Mouse (Mus musculus) olfactory bulb, adult 2 months (tissue): ENCODE results near the gene Fam172a. TPM values are rescaled to one million over a fixed set of nuclear protein-coding genes. Genes with fewer than 3 reads are reported as not detected.
A peak's percentile ranks its signal among the peaks of the same experiment; 100 is the strongest.

Experiments
- H3K27ac ChIP-seq: fragments of 200-500 bp; 2 replicates; pipeline ENCODE4 v1.5.1; 2012; ENCODE audit warnings: low read depth, low read length; ENCODE audit not compliant: insufficient read depth
- H3K4me1 ChIP-seq: fragments of 200-500 bp; 2 replicates; pipeline ENCODE4 v1.6.1; 2012; ENCODE audit warnings: low read length; ENCODE audit not compliant: control insufficient read depth, insufficient read depth
- H3K4me3 ChIP-seq: fragments of 200-500 bp; 2 replicates; pipeline ENCODE4 v1.5.1; 2012; ENCODE audit warnings: mild to moderate bottlenecking, low read depth, low read length, moderate library complexity; ENCODE audit not compliant: insufficient read depth
- CTCF ChIP-seq: fragments of 200-500 bp; IDR thresholded peaks from 2 replicates; pipeline ENCODE4 v1.5.1; 2012; ENCODE audit warnings: low read depth, mild to moderate bottlenecking, low read length, moderate library complexity; ENCODE audit not compliant: insufficient read depth
- POLR2A ChIP-seq: fragments of 200-500 bp; IDR thresholded peaks from 2 replicates; pipeline ENCODE4 v1.6.1; 2012; ENCODE audit warnings: mild to moderate bottlenecking, low read depth, low read length, moderate library complexity; ENCODE audit not compliant: insufficient read depth
- WGBS: fragments of 180-500 bp; shearing (Covaris S2); methylation state at CpG from one replicate; pipeline ENCODE4 v1.1.7; 2018; 5-methylcytosine and 5-hydroxymethylcytosine counted together
- polyA plus RNA-seq: library from polyadenylated mRNA; stranded (reverse); fragments of >200 nt; gene quantifications from 2 replicates; pipeline ENCODE4 v1.2.4, GENCODE M21; 2012; ENCODE audit warnings: low replicate concordance; ENCODE audit not compliant: missing spikeins, insufficient read depth, insufficient read length

Gene Fam172a
- polyA plus RNA-seq, 1 experiment = not detected

DNA sequence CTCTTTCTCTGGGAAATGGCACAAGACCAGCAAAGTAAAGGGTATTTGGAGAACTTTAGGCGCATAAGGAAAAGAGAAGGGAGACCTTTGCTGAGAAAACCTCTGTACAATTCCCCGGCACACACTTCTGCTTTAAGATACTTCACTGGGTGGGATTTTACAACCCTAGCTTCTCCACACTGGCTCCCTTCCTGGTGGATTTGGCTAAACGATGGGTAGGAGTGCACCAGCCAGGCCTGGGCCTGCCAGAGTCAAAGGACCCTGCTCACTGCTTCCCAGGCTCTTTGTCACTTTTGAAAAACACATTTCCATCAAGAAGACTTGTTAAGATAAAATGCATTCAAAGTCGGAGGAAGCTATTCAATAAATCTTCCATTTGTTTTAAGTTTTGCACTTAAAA, 491.4 kb downstream of the Fam172a start:
- no peak overlapping the region for H3K4me3 ChIP-seq
- H3K4me1 ChIP-seq = peaks cover 12% of the 10 kb centered on the region
- WGBS = 58% methylated on average over 4 of the region's 4 CpGs
- no peak overlapping the region for H3K27ac ChIP-seq
- no peak for TF ChIP-seq POLR2A
- TF ChIP-seq CTCF = no peak

DNA sequence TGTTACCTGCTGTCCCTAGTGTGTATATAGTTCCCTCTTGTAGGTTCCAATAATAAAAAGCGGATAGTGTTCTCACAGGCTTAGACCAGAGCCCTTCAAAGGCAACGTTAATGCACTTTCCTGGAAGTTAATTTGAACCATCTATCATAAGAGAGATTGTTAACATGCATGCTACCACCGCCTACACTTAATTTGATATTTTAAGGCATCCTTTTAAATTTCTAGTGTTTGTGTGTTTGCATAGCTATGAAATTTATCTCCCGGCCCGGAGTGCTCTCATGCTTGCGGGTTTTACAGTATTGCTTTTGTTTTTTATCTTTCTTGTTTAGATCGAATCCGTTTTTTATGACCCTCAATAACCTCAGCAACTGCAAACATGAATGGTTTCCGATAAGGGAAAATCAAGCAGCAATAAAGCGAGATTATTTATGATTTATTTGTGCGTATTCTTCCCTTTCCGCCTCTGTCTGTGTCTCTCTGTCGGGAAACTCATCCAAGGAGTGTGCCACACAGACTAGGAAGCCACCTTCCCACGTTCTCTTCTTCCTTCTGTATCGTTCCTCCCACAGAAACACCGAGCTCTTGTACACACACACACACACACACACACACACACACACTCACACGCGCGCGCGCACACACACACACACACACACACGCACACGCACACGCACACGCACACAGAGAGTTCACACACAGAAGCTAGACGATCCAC, 492.5 kb downstream of the Fam172a start:
- Histone ChIP-seq H3K4me1 (peaks cover 14% of the 10 kb centered on the region), H3K4me3 (peak overlapping the region; percentile 41), H3K27ac (peak overlapping the region; percentile 49; the same call in 1 of the 2 replicates)
- 29% methylated on average over 26 of the region's 26 CpGs for WGBS
- TF ChIP-seq POLR2A = no peak
- no peak for TF ChIP-seq CTCF

DNA sequence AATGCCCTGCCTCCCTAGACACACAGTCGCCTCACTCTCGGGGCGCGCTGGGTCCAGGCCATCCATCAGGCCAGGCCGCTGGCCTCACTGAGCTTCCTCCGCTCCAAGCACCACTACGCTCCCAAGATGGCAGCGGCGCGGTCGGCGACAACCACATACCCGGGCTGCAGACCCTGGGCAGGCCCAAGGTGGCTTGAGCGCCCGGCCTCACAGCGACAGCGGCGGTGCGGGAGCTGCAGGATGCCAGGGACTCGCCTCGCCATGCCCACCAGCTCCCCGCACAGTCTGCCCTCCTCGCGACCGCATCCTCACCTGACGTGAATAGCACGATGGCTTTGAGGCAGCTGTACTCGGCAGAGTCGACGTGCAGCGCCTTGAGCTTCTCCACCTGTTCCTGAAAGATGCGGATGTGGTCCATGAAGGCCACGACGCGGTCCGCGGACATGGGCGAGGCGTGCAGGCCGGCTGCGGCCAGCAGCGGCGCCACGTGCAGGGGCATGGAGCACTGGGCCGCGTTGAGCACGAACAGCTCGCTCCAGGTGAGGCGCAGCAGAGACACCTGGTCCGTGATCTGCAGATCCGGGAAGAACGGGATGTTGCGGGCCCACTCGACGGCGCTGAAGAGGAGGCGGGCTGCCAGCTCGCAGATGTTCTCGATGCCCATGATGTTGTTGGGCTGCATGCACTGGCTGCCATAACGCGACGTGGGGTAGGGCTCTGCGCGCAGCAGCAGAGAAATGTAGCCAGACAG, 493.2 kb downstream of the Fam172a start:
- Histone ChIP-seq H3K4me3 (peak overlapping the region; percentile 41), H3K4me1 (peaks cover 12% of the 10 kb centered on the region), H3K27ac (peak overlapping the region; percentile 49)
- TF ChIP-seq POLR2A (no peak), CTCF (no peak)
- WGBS = 16% methylated on average over 64 of the region's 64 CpGs

DNA sequence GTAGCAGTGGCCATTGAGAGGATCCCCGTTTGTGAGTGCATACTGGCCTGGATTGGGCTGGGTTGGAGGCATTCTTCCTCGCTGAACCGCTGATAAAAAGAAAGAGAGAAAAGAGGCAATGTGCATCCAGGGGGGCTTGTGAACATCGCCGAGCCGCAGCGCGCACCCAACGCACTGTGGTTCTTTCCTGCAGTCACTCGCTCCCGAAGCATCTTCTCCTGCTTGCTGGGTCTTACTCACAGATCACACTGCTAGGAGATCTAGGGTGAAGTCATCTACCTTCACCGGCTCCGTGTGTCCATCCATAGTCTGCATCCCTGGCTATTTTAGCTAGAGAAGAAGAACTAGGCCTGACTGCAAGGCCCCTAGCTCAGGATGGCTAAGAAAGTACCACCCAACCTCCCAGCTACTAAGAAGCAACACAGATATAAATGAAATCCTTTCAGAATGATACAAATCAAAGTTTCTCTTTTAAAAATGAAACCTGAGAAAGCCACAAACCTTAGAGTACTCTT, 493.8 kb downstream of the Fam172a start:
- Histone ChIP-seq H3K4me1 (peaks cover 14% of the 10 kb centered on the region), H3K4me3 (peak overlapping the region; percentile 41), H3K27ac (peak overlapping the region; percentile 49)
- no peak for TF ChIP-seq CTCF
- no peak for TF ChIP-seq POLR2A
- WGBS = 22% methylated on average over 13 of the region's 13 CpGs

DNA sequence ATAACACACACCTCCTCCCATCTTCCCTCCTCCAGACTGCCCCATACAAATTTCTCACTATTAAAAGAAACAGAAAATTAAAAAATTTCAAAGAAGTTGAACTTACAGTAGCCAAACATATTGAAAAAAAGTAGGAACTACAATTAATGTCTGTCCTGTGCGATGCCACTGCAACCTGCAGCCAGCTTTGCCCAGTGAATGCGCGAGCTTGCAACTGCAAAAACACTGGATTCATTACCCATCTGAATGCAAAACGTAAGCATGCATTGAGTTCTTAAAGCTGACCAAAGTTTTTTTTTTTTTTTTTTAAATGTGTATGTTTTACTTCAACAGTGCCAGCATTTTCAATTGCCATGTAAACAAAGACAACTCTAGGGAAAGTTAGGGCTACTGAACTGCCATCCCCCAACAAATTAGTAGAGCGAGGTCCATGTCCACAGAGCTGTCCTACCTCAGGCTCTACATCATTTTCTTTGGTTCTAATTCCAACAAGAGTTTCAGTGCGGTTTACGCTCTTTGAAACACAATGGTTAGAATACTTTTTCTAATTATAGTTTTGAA, 494.5 kb downstream of the Fam172a start:
- TF ChIP-seq POLR2A = no peak
- no peak for TF ChIP-seq CTCF
- no peak overlapping the region for H3K27ac ChIP-seq
- WGBS = 29% methylated on average over 7 of the region's 7 CpGs

DNA sequence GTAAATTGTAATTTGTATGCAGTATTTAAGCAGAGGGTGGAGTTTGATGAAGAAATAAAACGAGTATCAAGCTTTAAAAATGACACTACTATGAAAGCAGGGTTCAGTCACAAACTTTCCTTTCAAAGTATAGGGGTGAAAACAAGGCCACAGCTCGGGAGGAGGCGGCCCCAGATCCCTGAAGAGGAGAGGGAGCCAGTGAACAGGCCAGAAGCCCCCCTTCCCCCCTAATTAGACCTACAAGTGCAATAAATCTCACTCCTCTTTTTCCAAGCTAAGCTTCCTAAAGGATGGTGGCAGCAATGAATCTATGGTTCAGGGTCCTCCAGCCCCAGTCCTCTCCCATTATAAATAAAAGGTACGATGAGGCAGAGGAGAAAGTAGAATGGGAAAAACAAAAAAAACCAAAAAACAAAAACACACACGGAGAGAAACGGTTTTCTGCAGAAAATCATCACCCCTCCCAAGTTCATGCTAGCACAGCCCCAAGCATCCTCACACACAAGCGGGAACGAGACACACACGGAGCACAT, 495.5 kb downstream of the Fam172a start:
- Histone ChIP-seq H3K4me3 (peak overlapping the region; percentile 80), H3K4me1 (peaks cover 14% of the 10 kb centered on the region), H3K27ac (peak overlapping the region; percentile 86)
- no peak for TF ChIP-seq CTCF
- no peak for TF ChIP-seq POLR2A
- WGBS = 4% methylated on average over 9 of the region's 9 CpGs

More for the DNA sequence above, 494.5 kb downstream of the Fam172a start:
- peaks cover 14% of the 10 kb centered on the region for H3K4me1 ChIP-seq
- H3K4me3 ChIP-seq = no peak overlapping the region

DNA sequence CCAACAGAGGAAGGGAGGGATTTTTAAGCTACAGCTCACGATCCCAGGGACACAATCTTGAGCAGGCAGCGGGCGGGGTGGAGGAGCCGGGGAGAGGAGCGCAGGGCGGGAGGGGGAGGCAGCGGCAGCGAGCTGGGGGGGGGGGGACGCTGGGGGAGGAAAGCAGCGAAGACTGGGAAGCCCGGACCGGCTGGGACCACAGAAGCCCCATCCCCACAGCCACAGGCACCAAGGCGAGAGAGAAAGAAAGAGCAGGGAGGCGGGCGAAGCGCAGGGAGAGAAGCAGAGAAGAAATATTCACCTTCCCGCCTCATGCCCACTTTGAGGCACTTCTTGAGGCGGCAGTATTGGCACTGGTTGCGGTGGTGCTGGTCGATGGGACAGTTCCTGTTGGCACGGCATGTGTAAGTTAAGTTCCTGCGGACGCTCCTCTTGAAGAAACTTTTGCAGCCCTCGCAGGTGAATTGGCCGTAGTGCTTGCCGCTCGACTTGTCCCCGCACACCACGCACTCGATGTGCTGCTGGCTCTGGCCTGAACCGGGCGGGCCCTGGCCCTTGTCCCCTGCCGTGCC, 496.1 kb downstream of the Fam172a start:
- Histone ChIP-seq H3K27ac (peak overlapping the region; percentile 90), H3K4me1 (peaks cover 15% of the 10 kb centered on the region), H3K4me3 (peak overlapping the region; percentile 80)
- no peak for TF ChIP-seq CTCF
- no peak for TF ChIP-seq POLR2A
- WGBS = under 1% methylated on average over 31 of the region's 33 CpGs

DNA sequence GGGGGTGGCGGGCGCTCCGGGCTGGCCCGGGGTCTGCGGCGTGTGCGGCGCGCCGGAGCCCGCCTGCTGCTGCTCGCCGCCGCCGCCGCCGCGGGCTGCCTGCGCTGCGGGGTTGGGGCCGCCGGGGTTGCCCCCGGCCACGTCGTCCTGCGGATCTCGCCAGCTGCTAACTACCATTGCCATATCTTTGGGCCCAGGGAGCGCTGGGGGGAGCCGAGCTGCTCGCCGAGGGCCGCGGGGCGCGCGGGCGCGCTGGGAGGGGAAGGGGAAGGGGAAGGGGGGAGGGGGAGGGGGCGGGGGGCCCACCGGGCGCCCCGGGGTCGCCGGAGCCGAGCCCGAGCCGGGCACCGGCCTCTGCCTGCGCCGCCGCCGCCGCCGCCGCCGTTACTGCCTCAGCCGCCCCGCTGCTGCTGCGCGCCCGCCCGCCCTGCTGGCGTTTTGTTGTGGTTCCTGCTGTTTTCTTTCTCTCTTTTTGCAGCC, 496.6 kb downstream of the Fam172a start:
- 0% methylated on average over 35 of the region's 63 CpGs for WGBS
- peak overlapping the region; percentile 90 for H3K27ac ChIP-seq
- peak overlapping the region; percentile 80 for H3K4me3 ChIP-seq
- no peak for TF ChIP-seq POLR2A
- TF ChIP-seq CTCF = no peak
- H3K4me1 ChIP-seq = peaks cover 18% of the 10 kb centered on the region
